Mouse (Mus musculus) heart, adult 2 months (tissue): Measurements from ENCODE around the gene Calml3.

Experiments used
- CTCF ChIP-seq: fragments of 200-600 bp; IDR thresholded peaks from 2 replicates; pipeline ENCODE4 v1.8.1; 2022; ENCODE audit warnings: antibody characterized with exemption, mild to moderate bottlenecking, moderate library complexity
- EP300 ChIP-seq: fragments of 200-500 bp; IDR thresholded peaks from 2 replicates; pipeline ENCODE4 v1.6.1; 2011; ENCODE audit warnings: low read depth, low read length, control low read depth; ENCODE audit not compliant: insufficient read depth
- POLR2A ChIP-seq: fragments of 200-500 bp; IDR thresholded peaks from 2 replicates; pipeline ENCODE4 v1.6.1; 2011; ENCODE audit warnings: mild to moderate bottlenecking, low read depth, low read length, control low read depth; ENCODE audit not compliant: insufficient read depth

GRCm38 (mm10) chr13:3807131-3807827 lies 3.2 kb upstream of the Calml3 start:
- no peak for TF ChIP-seq EP300
- no peak for TF ChIP-seq POLR2A
- no peak for TF ChIP-seq CTCF
